Mouse (Mus musculus): Measurements from ENCODE around the gene Atad1.
"Not testable (repeated sequence)": the region's sequence is repeated elsewhere in the genome, so short reads cannot be mapped to it uniquely, and the experiment has no call there.

Gene Atad1

GRCm38 (mm10) chr19:32739686-32740085, at the start of gene Atad1:
TSS of gene Atad1 (minus strand) at chr19:32739786.
- in situ Hi-C loops (cut with MboI; ENCODE audit: unreplicated experiment in 2 of 2), result loop anchor here in 1 of 2 experiments (25.0 kb wide), 1 partner anchor 1773 kb away; no protein-coding TSS in a partner anchor

- in situ Hi-C loops (cut with MboI; ENCODE audit: unreplicated experiment in 2 of 2), result not testable (repeated sequence)
These were observed 48.4 kb upstream of the Atad1 start for GRCm38 (mm10) chr19:32788016-32788415.

GRCm38 (mm10) chr19:32787388-32787787, 47.8 kb upstream of the Atad1 start:
- in situ Hi-C loops (cut with MboI; ENCODE audit: unreplicated experiment in 2 of 2), result not testable (repeated sequence)

GRCm38 (mm10) chr19:32781305-32782071, 41.9 kb upstream of the Atad1 start:
- in situ Hi-C loops (cut with MboI; ENCODE audit: unreplicated experiment in 2 of 2), result no loop called here

- in situ Hi-C loops (cut with MboI; ENCODE audit: unreplicated experiment in 2 of 2), result no loop called here
These were observed 39.5 kb upstream of the Atad1 start for GRCm38 (mm10) chr19:32779131-32779530.

- in situ Hi-C loops (cut with MboI; ENCODE audit: unreplicated experiment in 2 of 2), result no loop called here
These were observed 38.8 kb upstream of the Atad1 start for GRCm38 (mm10) chr19:32778411-32778810.

- in situ Hi-C loops (cut with MboI; ENCODE audit: unreplicated experiment in 2 of 2), result loop anchor here in 1 of 2 experiments (10.0 kb wide), 1 partner anchor 52 kb away; no protein-coding TSS in a partner anchor
These were observed 22.9 kb upstream of the Atad1 start for GRCm38 (mm10) chr19:32762493-32762892.

- in situ Hi-C loops (cut with MboI; ENCODE audit: unreplicated experiment in 2 of 2), result loop anchor here in 1 of 2 experiments (10.0 kb wide), 1 partner anchor 54 kb away; no protein-coding TSS in a partner anchor
These were observed 21.6 kb upstream of the Atad1 start for GRCm38 (mm10) chr19:32761162-32761561.

GRCm38 (mm10) chr19:32760499-32760898, 20.9 kb upstream of the Atad1 start:
- in situ Hi-C loops (cut with MboI; ENCODE audit: unreplicated experiment in 2 of 2), result loop anchor here in 1 of 2 experiments (10.0 kb wide), 1 partner anchor 54 kb away; no protein-coding TSS in a partner anchor

- in situ Hi-C loops (cut with MboI; ENCODE audit: unreplicated experiment in 2 of 2), result loop anchor here (5.0 to 10.0 kb wide), 8 partner anchors 37 to 1458 kb away; no protein-coding TSS in a partner anchor
These were observed 19.9 kb upstream of the Atad1 start for GRCm38 (mm10) chr19:32759357-32760024.

- in situ Hi-C loops (cut with MboI; ENCODE audit: unreplicated experiment in 2 of 2), result loop anchor here (5.0 to 10.0 kb wide), 7 partner anchors 36 to 1459 kb away; no protein-coding TSS in a partner anchor
These were observed 19.2 kb upstream of the Atad1 start for GRCm38 (mm10) chr19:32758793-32759161.

GRCm38 (mm10) chr19:32757831-32758792, 18.5 kb upstream of the Atad1 start:
- in situ Hi-C loops (cut with MboI; ENCODE audit: unreplicated experiment in 2 of 2), result loop anchor here (5.0 to 10.0 kb wide), 7 partner anchors 36 to 1459 kb away; no protein-coding TSS in a partner anchor

GRCm38 (mm10) chr19:32756900-32757725, 17.5 kb upstream of the Atad1 start, which contains the start of gene Pten:
TSS of gene Pten (plus strand) at chr19:32757497.
- in situ Hi-C loops (cut with MboI; ENCODE audit: unreplicated experiment in 2 of 2), result loop anchor here (5.0 to 10.0 kb wide), 7 partner anchors 35 to 1460 kb away; no protein-coding TSS in a partner anchor

- in situ Hi-C loops (cut with MboI; ENCODE audit: unreplicated experiment in 2 of 2), result loop anchor here (5.0 to 10.0 kb wide), 7 partner anchors 34 to 1461 kb away; no protein-coding TSS in a partner anchor
These were observed 17.0 kb upstream of the Atad1 start for GRCm38 (mm10) chr19:32756636-32756899.

GRCm38 (mm10) chr19:32755792-32756635, 16.4 kb upstream of the Atad1 start:
- in situ Hi-C loops (cut with MboI; ENCODE audit: unreplicated experiment in 2 of 2), result loop anchor here (5.0 to 10.0 kb wide), 7 partner anchors 34 to 1461 kb away; no protein-coding TSS in a partner anchor

- in situ Hi-C loops (cut with MboI; ENCODE audit: unreplicated experiment in 2 of 2), result loop anchor here (5.0 to 10.0 kb wide), 7 partner anchors 33 to 1462 kb away; no protein-coding TSS in a partner anchor
These were observed 15.7 kb upstream of the Atad1 start for GRCm38 (mm10) chr19:32755104-32755791.

GRCm38 (mm10) chr19:32754188-32755000, 14.8 kb upstream of the Atad1 start:
- in situ Hi-C loops (cut with MboI; ENCODE audit: unreplicated experiment in 2 of 2), result loop anchor here in 1 of 2 experiments (10.0 kb wide), 1 partner anchor 350 kb away; no protein-coding TSS in a partner anchor
